Mouse (Mus musculus) monocyte, adult 2 months (primary cell): ENCODE results near the gene Ssu72.

Experiments used
- DNase-seq, 2 experiments: peaks; one replicate each; pipeline ENCODE4 v3.0.0; 2022; ENCODE audit warnings: low spot score in 2 of 2, low read depth in 1 of 2

Ssu72 gene

DNA sequence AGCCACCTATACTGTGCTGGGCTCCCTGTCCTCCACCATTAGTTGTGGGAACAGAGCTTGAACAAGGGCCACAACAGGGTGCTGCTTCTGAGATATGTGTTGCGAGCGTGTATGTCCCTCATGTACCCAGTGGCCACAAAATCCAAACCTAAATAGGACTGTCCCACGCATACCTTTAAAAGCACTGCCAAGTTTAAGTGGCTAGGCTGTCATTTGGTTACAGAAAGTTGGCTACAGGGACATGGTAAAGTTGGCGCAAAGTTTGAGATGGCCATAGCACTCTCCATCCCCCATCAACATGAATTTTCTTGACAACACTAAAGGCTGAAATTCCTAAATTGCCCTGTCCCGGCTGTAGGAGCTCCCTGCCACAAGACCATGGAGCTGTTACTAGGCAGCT is 40.5 kb downstream of the Ssu72 start:
- no peak for DNase-seq

DNA sequence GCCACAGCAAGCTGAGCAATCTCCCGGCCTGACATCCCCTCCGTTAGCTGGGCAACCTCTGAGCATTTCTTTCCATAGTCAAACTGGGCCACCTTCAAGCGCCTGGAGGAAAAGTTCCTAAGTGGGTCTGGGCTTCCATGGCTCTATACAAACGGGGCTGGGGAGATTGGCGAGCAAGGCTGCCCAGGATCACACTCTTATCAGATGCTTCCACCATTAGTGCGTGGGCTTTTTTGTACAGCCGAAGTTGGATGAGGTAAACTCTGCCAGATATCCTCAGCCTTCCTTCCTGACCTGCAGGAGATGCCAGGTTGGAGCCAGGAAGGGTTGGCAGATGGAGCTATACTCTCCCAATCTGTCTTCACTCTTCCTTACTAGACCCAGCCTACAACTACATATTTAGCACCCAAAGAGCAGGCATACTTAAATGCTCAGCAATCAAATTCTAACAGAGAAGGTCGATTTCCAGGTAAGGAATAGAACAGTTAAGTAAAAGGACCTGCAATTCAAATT is 41.5 kb downstream of the Ssu72 start:
- no peak for DNase-seq

DNA sequence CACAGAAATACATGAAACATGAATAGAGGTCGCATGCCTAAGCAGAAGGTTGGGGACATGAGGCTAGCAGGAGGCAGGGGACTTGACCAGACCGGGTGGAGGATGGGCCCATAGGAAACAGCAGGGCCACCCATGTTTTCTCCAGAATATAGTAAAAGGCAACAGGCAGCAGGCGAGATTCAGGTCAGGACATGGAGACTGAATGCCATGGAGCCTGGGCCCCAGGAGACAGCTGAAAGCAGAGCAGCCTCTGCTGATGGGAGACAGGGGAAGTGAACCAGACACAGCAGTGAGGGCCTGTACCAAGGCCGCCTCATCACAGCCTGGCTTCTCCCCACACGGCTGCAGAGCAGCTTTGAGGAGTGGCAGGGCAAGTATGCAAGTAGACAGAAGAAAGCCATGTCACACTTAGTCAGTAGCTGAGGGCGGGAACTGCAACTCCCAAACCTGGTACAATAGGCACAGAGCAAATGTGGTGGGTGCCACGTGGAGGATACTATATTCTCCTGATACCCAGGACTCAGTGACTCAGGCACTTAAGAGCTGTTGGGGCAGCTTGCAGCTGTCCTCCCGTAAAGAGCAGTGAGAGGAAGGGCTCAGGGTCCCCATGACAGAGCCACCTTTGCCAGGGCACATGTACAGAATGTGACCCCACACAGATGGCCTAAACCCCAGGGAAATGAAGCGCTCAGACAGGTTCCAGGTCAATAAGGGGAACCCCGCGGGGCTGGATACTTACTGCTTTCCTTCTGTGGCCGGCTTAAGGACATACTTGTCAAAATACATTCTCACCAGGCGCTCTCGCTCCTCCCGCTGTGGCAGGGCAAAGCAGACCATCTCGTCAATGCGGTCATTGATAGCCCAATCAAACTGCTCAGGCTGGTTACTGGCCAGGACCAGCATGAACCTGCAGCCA is 42.2 kb downstream of the Ssu72 start:
- DNase-seq = no peak

DNA sequence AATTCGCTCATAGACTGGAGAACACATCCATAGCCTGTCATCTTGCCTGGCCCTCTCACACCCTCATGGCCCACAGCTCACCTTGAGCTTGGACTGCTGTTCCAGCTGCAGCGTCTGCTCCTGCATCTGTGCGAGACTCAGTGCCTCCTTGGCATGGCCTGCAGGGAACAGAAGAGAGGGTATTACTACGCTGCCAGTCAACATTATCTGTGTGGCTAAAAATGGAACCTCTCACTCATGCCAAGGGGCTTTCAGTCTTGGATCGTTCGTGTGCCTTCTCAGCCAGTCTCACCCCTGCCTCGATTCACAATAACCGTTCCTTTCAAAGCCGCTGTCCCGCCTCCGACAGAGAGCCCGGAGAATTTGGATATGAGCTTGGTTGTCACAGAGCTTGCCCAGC is 52.4 kb downstream of the Ssu72 start:
- no peak for DNase-seq

- no peak for DNase-seq
Measured at GRCm38 (mm10) chr4:155759862-155760612, 55.4 kb downstream of the Ssu72 start.

GRCm38 (mm10) chr4:155760613-155761355 is 56.2 kb downstream of the Ssu72 start, which contains the start of gene Atad3a:
Atad3a (minus strand) TSS chr4:155761093.
- DNase-seq = peak; percentile 93 to 96

- DNase-seq = no peak
Measured at GRCm38 (mm10) chr4:155761356-155762099, 56.9 kb downstream of the Ssu72 start.

GRCm38 (mm10) chr4:155762357-155762756 is 57.8 kb downstream of the Ssu72 start:
- no peak for DNase-seq

- no peak for DNase-seq
Measured at GRCm38 (mm10) chr4:155769496-155769879, 64.9 kb downstream of the Ssu72 start.

DNA sequence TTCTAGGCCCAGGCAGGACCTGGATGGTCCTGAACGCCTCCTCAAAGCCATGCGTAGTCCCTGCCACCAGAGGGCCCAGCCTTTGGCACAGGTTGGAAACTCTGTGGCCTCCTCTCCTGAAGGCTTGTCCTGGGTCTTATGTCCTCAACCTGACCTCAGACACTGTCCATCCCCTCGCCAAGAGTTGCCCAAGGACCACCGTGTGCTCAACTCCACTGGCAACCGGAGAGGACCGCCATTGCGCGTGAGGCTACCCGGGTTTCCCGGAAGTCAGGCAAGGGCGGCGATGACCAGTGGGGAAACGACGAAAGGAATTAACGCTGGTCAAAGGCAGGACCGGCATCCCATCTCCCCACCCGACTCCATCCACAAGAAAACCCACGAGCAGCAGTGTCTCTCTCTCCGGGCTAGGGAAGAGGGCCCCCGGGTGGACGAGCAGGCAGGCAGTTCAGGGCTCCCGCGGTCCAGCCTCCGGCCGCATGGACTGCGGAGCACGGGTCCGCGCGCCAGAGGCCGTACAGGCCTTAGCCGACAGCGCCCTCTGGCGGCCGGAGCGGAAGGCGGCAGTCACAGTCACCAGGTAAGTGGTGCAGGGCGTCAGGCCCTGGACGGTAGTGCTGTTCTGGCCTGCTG is 65.4 kb downstream of the Ssu72 start:
- DNase-seq = peak; percentile 63 to 81

DNA sequence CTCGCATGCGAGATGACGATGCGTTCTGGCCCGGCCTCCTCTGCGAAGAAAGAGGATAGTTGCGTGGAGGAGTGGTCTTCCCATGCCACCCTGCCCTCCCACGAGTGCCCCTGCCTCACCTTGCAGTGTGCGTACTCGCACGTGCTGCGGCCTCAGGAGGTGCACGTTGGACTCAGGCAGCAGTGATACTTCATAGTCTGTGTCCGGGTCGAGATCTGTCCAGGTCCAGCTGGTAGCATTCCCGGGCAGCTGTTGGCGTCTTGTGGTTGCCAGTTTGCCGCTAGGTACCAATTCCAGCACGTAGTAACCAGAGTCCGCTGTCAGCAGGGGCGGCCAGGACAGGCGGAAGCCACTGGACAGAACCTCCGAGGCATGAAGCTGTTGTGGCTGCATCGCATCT is 66.0 kb downstream of the Ssu72 start:
- no peak for DNase-seq

DNA sequence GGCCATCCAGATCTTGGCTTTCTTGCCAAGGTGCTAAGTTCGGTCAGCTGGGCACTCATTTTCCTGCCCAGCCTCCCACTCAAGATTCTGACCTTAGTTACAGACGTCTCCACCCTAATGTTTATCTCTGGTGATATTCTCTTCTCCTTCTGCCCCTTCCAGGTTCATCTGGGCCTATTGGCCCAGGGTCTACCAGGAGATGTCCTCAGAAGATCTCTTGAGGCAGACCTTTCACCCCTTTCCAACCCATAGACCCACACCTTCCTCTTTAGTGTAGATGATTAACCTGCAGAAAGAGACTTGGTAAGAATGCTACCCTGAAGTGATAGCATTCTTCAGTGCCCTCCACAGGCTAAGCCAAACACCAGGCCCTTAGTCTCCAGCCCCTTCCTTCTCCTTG is 67.1 kb downstream of the Ssu72 start:
- DNase-seq = no peak

DNA sequence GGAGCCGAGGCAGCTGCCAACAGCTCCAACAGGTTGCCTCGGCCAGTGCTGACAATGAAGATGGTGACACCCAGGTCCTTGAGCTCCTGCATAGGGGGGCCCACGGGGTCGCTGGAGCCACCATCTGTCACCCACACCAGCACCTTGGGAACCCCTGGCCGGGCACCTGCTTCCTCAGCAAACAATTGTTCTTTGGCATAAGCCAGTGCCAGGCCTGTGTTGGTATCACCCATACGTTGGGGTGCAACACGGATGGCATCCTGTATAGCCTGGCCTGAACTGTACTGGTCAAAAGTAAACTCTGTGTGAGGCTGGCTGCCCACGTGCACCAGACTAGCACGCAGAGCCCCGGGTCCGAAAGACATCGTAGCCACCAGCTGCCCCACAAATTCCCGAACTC is 68.2 kb downstream of the Ssu72 start:
- DNase-seq = no peak

DNA sequence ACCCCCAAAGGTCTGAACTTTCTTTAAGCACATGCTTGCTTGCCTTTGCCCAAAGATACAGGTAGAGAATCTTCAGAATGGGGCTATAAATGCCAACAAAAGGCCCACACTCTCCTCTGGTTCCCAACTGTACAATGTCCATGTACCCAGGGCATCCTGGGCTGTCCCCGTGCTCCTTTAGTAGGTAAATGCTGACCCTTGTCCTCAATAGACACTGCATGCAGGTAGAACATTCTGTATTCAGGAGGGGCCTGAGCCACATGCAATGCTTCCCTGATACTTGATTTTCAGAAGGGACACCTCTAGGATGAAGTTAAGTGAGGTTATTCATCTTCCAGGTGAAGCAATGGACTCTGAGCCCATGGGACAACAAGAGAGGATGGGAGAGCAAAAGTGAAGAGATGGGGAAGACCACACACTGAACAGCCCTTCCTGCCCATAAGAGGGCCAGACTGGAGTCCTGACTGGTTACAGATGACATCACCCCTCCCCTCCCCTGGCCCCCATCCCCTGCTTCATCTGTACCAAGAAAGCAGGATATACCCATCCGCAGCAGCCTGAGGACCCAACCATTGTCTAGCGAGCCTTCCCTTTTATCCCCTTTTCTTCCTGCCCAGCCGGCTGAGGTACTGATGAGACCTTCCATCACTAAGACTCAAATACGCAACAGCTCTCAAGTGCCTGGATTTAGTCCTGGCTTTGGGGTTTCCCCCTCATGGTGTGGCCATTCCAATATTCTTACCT is 68.9 kb downstream of the Ssu72 start:
- no peak for DNase-seq

DNA sequence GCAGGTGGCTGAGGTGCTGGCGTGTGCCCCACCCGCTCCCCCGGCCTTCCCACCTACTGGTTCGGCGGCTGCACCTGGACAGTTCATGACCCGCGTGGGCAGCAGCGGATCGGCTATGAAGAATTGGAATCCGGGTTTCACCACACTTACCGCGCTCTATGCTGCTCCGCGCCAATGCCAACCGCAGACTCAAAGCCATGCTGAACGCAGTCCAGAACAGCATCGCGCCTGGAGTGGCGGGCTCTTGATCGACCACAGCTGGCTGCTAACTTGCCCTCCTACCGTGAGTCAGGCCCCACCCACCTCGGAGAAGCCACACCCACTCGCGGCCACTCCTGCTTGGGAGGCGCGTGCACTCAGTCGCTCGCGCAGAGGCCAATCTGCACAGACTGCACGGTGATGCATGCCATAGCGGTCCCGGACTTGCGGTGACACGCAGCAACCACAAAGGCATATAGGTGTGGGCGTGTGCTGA is 69.7 kb downstream of the Ssu72 start, which contains the start of gene Vwa1:
Gene Vwa1 (minus strand): TSS at position 419 of the 475 bp plus-strand sequence.
- no peak for DNase-seq

- no peak for DNase-seq
Measured at GRCm38 (mm10) chr4:155774971-155775740, 70.6 kb downstream of the Ssu72 start.

GRCm38 (mm10) chr4:155775855-155776254 is 71.3 kb downstream of the Ssu72 start:
- DNase-seq = no peak

DNA sequence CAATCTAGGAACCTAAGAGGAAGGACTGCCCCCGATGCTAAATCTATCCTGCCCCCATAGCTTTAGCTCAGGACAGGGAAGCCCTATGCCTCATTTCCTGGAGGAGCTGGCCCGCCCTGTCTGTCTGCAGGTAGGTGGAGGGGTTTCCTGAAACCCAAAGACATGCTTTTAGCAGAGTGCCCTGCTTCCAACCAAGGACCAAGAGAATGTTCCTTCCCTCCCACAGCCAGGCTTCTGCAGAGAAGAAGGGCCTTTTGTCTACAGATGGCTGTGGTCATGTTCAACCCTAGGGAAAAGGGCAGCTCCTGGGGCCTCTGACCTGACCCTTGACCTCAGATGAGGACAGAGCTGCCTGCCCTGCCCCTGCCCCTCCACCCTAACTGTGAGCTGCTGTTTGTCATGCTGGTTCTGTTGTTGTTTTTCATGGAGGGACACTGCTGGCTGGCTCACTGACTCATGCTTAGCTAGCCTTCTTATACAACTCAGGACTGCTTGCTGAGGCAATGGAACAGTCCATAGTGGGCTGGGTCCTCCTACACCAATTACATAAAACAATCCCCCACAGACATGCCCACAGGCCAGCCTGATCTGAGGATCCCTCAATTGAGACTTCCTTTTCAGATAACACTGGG is 72.2 kb downstream of the Ssu72 start:
- DNase-seq = no peak
